Mouse (Mus musculus) liver, embryonic 14.5 days (tissue): Measurements from ENCODE around the gene Gm49361.

Source experiments
- CTCF ChIP-seq: IDR thresholded peaks from 2 replicates; pipeline ENCODE4 v1.5.1; 2016; ENCODE audit warnings: antibody characterized with exemption, low read depth, control low read depth
- EP300 ChIP-seq: IDR thresholded peaks from 2 replicates; pipeline ENCODE4 v1.6.1; 2016; ENCODE audit warnings: antibody characterized with exemption, low read depth

DNA sequence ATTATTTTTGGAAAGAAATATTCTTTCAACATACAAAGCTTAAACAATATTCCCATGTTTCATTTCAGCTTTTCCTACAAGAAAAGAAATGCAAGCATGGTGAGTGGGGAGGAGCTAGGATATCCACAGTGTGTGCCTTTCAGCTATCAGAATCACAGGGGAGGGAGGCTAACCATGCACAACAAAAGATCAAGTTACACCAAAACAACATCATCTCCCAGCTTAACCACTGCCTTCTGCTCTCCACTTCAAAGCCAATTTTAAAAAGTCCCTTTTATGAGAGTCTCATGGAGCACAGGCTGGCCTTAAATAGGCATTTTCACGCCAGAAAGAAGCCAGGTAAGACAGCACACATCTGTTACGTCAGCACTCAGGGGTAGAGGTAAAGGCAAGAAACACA lies 134.9 kb downstream of the Gm49361 start:
- no peak for TF ChIP-seq CTCF
- TF ChIP-seq EP300, result no peak
